Mouse (Mus musculus) layer of hippocampus, postnatal 10 days (tissue): ENCODE measurements at regions not wholly inside any gene's neighbourhood (a gene's known extent, or its start where the extent isn't known, plus 50 kb on each side); places are given as distances from the start of the nearest gene placed in this dataset.

Experiments
- DNase-seq, 2 experiments: peaks; one replicate each; pipeline ENCODE4 v3.0.0; 2021; ENCODE audit warnings: low spot score in 2 of 2

- DNase-seq: no peak
Measured at GRCm38 (mm10) chr4:127862875-127863274, 107.9 kb downstream of the CK137956 start.

- DNase-seq: peak; percentile 24 to 28
Measured at GRCm38 (mm10) chr4:127861319-127862117, 109.2 kb downstream of the CK137956 start.

GRCm38 (mm10) chr4:127860271-127860670 is 110.5 kb downstream of the CK137956 start:
- DNase-seq: no peak

GRCm38 (mm10) chr4:127859505-127859904 is 111.2 kb downstream of the CK137956 start:
- DNase-seq: peak in 1 of 2 experiments; percentile 28

GRCm38 (mm10) chr4:127858566-127858965 is 112.2 kb downstream of the CK137956 start:
- DNase-seq: no peak

GRCm38 (mm10) chr4:127855836-127856235 is 114.9 kb downstream of the CK137956 start:
- no peak for DNase-seq

GRCm38 (mm10) chr4:127854776-127855409 is 115.9 kb downstream of the CK137956 start:
- no peak for DNase-seq

GRCm38 (mm10) chr4:127849306-127849705 is 121.4 kb downstream of the CK137956 start:
- no peak for DNase-seq

- no peak for DNase-seq
Measured at GRCm38 (mm10) chr4:127846321-127846720, 124.4 kb downstream of the CK137956 start.

GRCm38 (mm10) chr4:127843421-127843820 is 127.3 kb downstream of the CK137956 start:
- DNase-seq: no peak

- DNase-seq: no peak
Measured at GRCm38 (mm10) chr4:127833668-127834067, 137.1 kb downstream of the CK137956 start.

- DNase-seq: no peak
Measured at GRCm38 (mm10) chr4:127826988-127827387, 143.8 kb downstream of the CK137956 start.

- peak in 1 of 2 experiments; percentile 18 for DNase-seq
Measured at GRCm38 (mm10) chr4:127819501-127819900, 151.2 kb downstream of the CK137956 start.

GRCm38 (mm10) chr4:127819009-127819408 is 151.7 kb downstream of the CK137956 start:
- DNase-seq: no peak

GRCm38 (mm10) chr4:127814631-127815030 is 156.1 kb downstream of the CK137956 start:
- no peak for DNase-seq

GRCm38 (mm10) chr4:127812047-127812545 is 158.7 kb downstream of the CK137956 start:
- no peak for DNase-seq

- DNase-seq: no peak
Measured at GRCm38 (mm10) chr4:127810899-127811510, 159.7 kb downstream of the CK137956 start.

- peak in 1 of 2 experiments; percentile 22 for DNase-seq
Measured at GRCm38 (mm10) chr4:127809006-127809405, 161.7 kb downstream of the CK137956 start.

- no peak for DNase-seq
Measured at GRCm38 (mm10) chr4:127789206-127789605, 181.5 kb downstream of the CK137956 start.

GRCm38 (mm10) chr4:127785786-127786185 is 185.0 kb downstream of the CK137956 start:
- DNase-seq: no peak

- no peak for DNase-seq
Measured at GRCm38 (mm10) chr4:127771966-127772500, 198.7 kb downstream of the CK137956 start.

- peak in 1 of 2 experiments; percentile 15 for DNase-seq
Measured at GRCm38 (mm10) chr4:127763736-127764135, 207.0 kb downstream of the CK137956 start.
